Mouse (Mus musculus): Measurements from ENCODE around the gene Agpat3. TPM values are rescaled to one million over a fixed set of nuclear protein-coding genes. Genes with fewer than 3 reads are reported as not detected.

Gene Agpat3
- total RNA-seq, 2 experiments from 2014 or later = 247 to 258 TPM

- no peak for DNase-seq (ENCODE audit: low spot score in 2 of 2)
These were observed 26.2 kb downstream of the Agpat3 start for GRCm38 (mm10) chr10:78325916-78326647.

- DNase-seq (ENCODE audit: low spot score in 2 of 2) = no peak
These were observed 27.6 kb downstream of the Agpat3 start for GRCm38 (mm10) chr10:78324556-78325164.

- DNase-seq (ENCODE audit: low spot score in 2 of 2) = no peak
These were observed 28.9 kb downstream of the Agpat3 start for GRCm38 (mm10) chr10:78323214-78323880.

GRCm38 (mm10) chr10:78322806-78323205, 29.5 kb downstream of the Agpat3 start:
- DNase-seq (ENCODE audit: low spot score in 2 of 2) = peak in 1 of 2 experiments; percentile 44

- DNase-seq (ENCODE audit: low spot score in 2 of 2) = no peak
These were observed 31.0 kb downstream of the Agpat3 start for GRCm38 (mm10) chr10:78321133-78321757.

- no peak for DNase-seq (ENCODE audit: low spot score in 2 of 2)
These were observed 31.8 kb downstream of the Agpat3 start for GRCm38 (mm10) chr10:78320526-78320925.

GRCm38 (mm10) chr10:78319940-78320339, 32.3 kb downstream of the Agpat3 start:
- DNase-seq (ENCODE audit: low spot score in 2 of 2) = no peak

GRCm38 (mm10) chr10:78317270-78317923, 34.9 kb downstream of the Agpat3 start:
- DNase-seq (ENCODE audit: low spot score in 2 of 2) = no peak

- DNase-seq (ENCODE audit: low spot score in 2 of 2) = no peak
These were observed 35.8 kb downstream of the Agpat3 start for GRCm38 (mm10) chr10:78316228-78317087.

GRCm38 (mm10) chr10:78315145-78315544, 37.1 kb downstream of the Agpat3 start:
- DNase-seq (ENCODE audit: low spot score in 2 of 2) = no peak

GRCm38 (mm10) chr10:78311886-78312635, 40.2 kb downstream of the Agpat3 start:
- DNase-seq (ENCODE audit: low spot score in 2 of 2) = no peak

GRCm38 (mm10) chr10:78310747-78311267, 41.5 kb downstream of the Agpat3 start:
- no peak for DNase-seq (ENCODE audit: low spot score in 2 of 2)

- DNase-seq (ENCODE audit: low spot score in 2 of 2) = no peak
These were observed 43.7 kb downstream of the Agpat3 start for GRCm38 (mm10) chr10:78308617-78309016.

GRCm38 (mm10) chr10:78307391-78307790, 44.9 kb downstream of the Agpat3 start:
- no peak for DNase-seq (ENCODE audit: low spot score in 2 of 2)

- DNase-seq (ENCODE audit: low spot score in 2 of 2) = no peak
These were observed 46.3 kb downstream of the Agpat3 start for GRCm38 (mm10) chr10:78306027-78306426.

- DNase-seq (ENCODE audit: low spot score in 2 of 2) = no peak
These were observed 47.3 kb downstream of the Agpat3 start for GRCm38 (mm10) chr10:78304996-78305395.

GRCm38 (mm10) chr10:78303675-78304074, 48.6 kb downstream of the Agpat3 start:
- DNase-seq (ENCODE audit: low spot score in 2 of 2) = no peak

GRCm38 (mm10) chr10:78300061-78300460, 52.2 kb downstream of the Agpat3 start:
- DNase-seq (ENCODE audit: low spot score in 2 of 2) = no peak

All from layer of hippocampus, postnatal 10 days (tissue).